In the genomic region with DNA sequence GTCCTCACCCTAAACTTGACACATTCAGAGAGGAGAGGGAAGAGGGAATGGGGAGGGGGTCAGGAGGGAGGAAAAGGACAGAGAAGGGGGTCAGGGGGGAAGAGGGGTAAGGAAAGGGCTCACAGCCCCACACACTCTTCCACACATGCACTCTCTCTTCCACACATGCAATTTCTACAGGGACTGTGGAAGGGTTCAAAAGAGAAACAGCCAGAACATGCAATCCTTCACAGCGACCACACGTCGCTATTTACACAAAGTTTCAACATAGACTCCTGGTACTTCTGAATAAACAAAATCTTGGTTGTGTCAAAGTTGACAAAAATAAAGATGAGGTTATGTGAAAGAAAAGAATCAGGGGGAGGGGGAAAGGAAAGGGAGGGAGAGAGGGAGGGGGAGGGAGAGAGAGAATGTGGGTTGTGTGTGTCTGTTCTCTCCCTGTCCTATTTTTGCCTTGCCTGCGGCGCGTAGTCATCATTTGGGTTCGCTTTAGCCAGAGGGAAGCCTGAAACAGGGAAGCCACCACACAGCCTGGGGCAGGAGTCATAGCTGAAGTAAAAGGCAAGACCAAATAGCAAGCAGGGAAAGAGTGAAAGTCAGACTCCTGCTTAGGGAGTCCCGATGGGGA, we compare ENCODE assay signal across 12 mouse cellular contexts.
"Had no signal": no experiment of that assay in that cellular context is flagged by ENCODE, and none has a peak within 500 bp of the region (broad histone marks: within the 10 kb centered on the region; RNA-seq: fewer than 3 reads in every experiment).

No protein-coding gene starts in this region.

- H3K4me2 ChIP-seq: lung, embryonic 14.5 days; midbrain, embryonic 12.5 days; stomach, embryonic 15.5 days had no signal

- H3K4me3 ChIP-seq: limb, embryonic 10.5 days; midbrain, embryonic 12.5 days; stomach, embryonic 15.5 days had no signal

- H3K9me3 ChIP-seq: limb, embryonic 10.5 days; midbrain, embryonic 12.5 days; stomach, embryonic 15.5 days had no signal

- H3K9ac ChIP-seq: liver, embryonic 14.5 days; lung, embryonic 14.5 days; midbrain, embryonic 12.5 days; stomach, embryonic 15.5 days had no signal

- DNase-seq: kidney, adult 18-20 months; kidney, postnatal 14 days; lung, embryonic 14.5 days; right cerebral cortex, postnatal 14 days; thymus, adult 2 months; thymus, postnatal 25 days had no signal

- H3K4me1 ChIP-seq: limb, embryonic 10.5 days; megakaryocyte, embryonic 14.5 days; midbrain, embryonic 12.5 days; stomach, embryonic 15.5 days had no signal

- H3K36me3 ChIP-seq: limb, embryonic 10.5 days; midbrain, embryonic 12.5 days; stomach, embryonic 15.5 days had no signal

- H3K27ac ChIP-seq: limb, embryonic 10.5 days; liver, embryonic 14.5 days; macrophage; midbrain, embryonic 12.5 days; stomach, embryonic 15.5 days had no signal

- H3K27me3 ChIP-seq: megakaryocyte, embryonic 14.5 days; midbrain, embryonic 12.5 days; stomach, embryonic 15.5 days had no signal
